In genomic region chr11:60454745-60455087, GRCm38 (mm10) we compare ENCODE assay signal across 8 mouse cellular contexts. TPM values are rescaled to one million over a fixed set of nuclear protein-coding genes. Genes with fewer than 3 reads are reported as not detected.
DNase-seq lines count a peak whose midpoint lies in the region; ATAC-seq and TF ChIP-seq lines count a peak whose summit lies in the region.

No protein-coding gene starts in this region.

- no peaks in the 10 kb centered on the region for H3K27me3 ChIP-seq in forebrain, embryonic 12.5 days
- H3K27me3 ChIP-seq in limb, embryonic 14.5 days (ENCODE audit: control insufficient read depth, insufficient read depth, low read length) = no peaks in the 10 kb centered on the region
- H3K27me3 ChIP-seq in neural tube, embryonic 15.5 days (replicated peaks) = no peaks in the 10 kb centered on the region

- peaks cover 16% of the 10 kb centered on the region for H3K4me1 ChIP-seq in forebrain, embryonic 12.5 days
- H3K4me1 ChIP-seq in limb, embryonic 14.5 days (ENCODE audit: control insufficient read depth, insufficient read depth, low read length) = peaks cover 6% of the 10 kb centered on the region; the same call in 1 of the 2 replicates
- peaks cover 22% of the 10 kb centered on the region for H3K4me1 ChIP-seq in neural tube, embryonic 15.5 days

- H3K36me3 ChIP-seq in forebrain, embryonic 12.5 days (replicated peaks) = peaks cover 36% of the 10 kb centered on the region
- H3K36me3 ChIP-seq in limb, embryonic 14.5 days (ENCODE audit: control insufficient read depth, insufficient read depth, low read length) = peaks cover 36% of the 10 kb centered on the region
- peaks cover 34% of the 10 kb centered on the region for H3K36me3 ChIP-seq in neural tube, embryonic 15.5 days

- H3K27ac ChIP-seq in forebrain, embryonic 12.5 days = peak overlapping the region; percentile 19; the same call in 1 of the 2 replicates
- peak overlapping the region; percentile 49; the same call in 1 of the 2 replicates for H3K27ac ChIP-seq in limb, embryonic 14.5 days (replicated peaks; ENCODE audit: low read depth, low read length)
- H3K27ac ChIP-seq in neural tube, embryonic 15.5 days (replicated peaks) = peak overlapping the region; percentile 74

- H3K4me3 ChIP-seq in forebrain, embryonic 12.5 days (replicated peaks) = peak overlapping the region; percentile 80
- peak overlapping the region; percentile 66 for H3K4me3 ChIP-seq in limb, embryonic 14.5 days (replicated peaks; ENCODE audit: low read length)
- H3K4me3 ChIP-seq in neural tube, embryonic 15.5 days (replicated peaks) = peak overlapping the region; percentile 64

- H3K9ac ChIP-seq in forebrain, embryonic 12.5 days = peak overlapping the region; percentile 83
- peak overlapping the region; percentile 86 for H3K9ac ChIP-seq in limb, embryonic 14.5 days (ENCODE audit: low read depth, low read length, severe bottlenecking)
- H3K9ac ChIP-seq in neural tube, embryonic 15.5 days (replicated peaks) = peak overlapping the region; percentile 66

- peak; percentile 42 for ATAC-seq in CD4-positive, CD25-positive, alpha-beta regulatory T cell, adult 4 months
- ATAC-seq in forebrain, embryonic 12.5 days (ENCODE audit: low FRiP score) = peak; percentile 30; the same call in 1 of the 2 replicates
- ATAC-seq in limb, embryonic 14.5 days (ENCODE audit: low FRiP score, low read depth) = peak; percentile 26; the same call in 1 of the 2 replicates
- peak; percentile 34; the same call in 1 of the 2 replicates for ATAC-seq in neural tube, embryonic 15.5 days (ENCODE audit: low FRiP score)

- no peaks in the 10 kb centered on the region for H3K9me3 ChIP-seq in forebrain, embryonic 12.5 days
- H3K9me3 ChIP-seq in limb, embryonic 14.5 days (ENCODE audit: control insufficient read depth, low read length) = no peaks in the 10 kb centered on the region
- no peaks in the 10 kb centered on the region for H3K9me3 ChIP-seq in neural tube, embryonic 15.5 days (replicated peaks)

- H3K4me2 ChIP-seq in forebrain, embryonic 12.5 days = peak overlapping the region; percentile 95
- H3K4me2 ChIP-seq in limb, embryonic 14.5 days (replicated peaks; ENCODE audit: low read depth, low read length, severe bottlenecking) = peak overlapping the region; percentile 70
- peak overlapping the region; percentile 70 for H3K4me2 ChIP-seq in neural tube, embryonic 15.5 days

- under 1% methylated on average over 17 of the region's 17 CpGs for WGBS in forebrain, embryonic 12.5 days
- under 1% methylated on average over 17 of the region's 17 CpGs for WGBS in limb, embryonic 14.5 days
- WGBS in neural tube, embryonic 15.5 days = under 1% methylated on average over 17 of the region's 17 CpGs

- TF ChIP-seq POLR2A in limb, embryonic 14.5 days (IDR thresholded peaks at IDR 0.05; ENCODE audit: borderline replicate concordance, extremely low read depth, insufficient read depth, insufficient read length) = no peak

- peak; percentile 12 for DNase-seq in embryo, embryonic 11 days
- no peak for DNase-seq in embryo, embryonic 9.5 days (ENCODE audit: extremely low spot score)
- no peak for DNase-seq in limb, embryonic 14.5 days (ENCODE audit: low spot score)
- DNase-seq in frontal cortex, adult 2 months (ENCODE audit: extremely low spot score in 1 of 2, low spot score in 1 of 2) = no peak
- DNase-seq in natural killer cell, adult 2 months (ENCODE audit: low spot score in 2 of 2) = no peak

RNA-seq across cellular contexts. Expression of gene Drg2, which starts 0.3 kb away (rescaled TPM):
- 10 to 100 TPM; 51.7 to 64.6 TPM for polyA plus RNA-seq in CD4-positive, CD25-positive, alpha-beta regulatory T cell, adult 4 months (2017; shearing (Covaris generic))
- 99.7 and 101 TPM in 2 replicates for polyA plus RNA-seq in forebrain, embryonic 12.5 days (2016; fragmentation: Nextera tagmentation; extraction: Ambion mirVana)
- polyA plus RNA-seq in limb, embryonic 14.5 days (2012; rRNA removed) = 86.1 and 92.6 TPM in 2 replicates
- 107 and 111 TPM in 2 replicates for polyA plus RNA-seq in limb, embryonic 14.5 days (2014; fragmentation: Nextera tagmentation; extraction: Ambion mirVana)
- 94.6 and 98.5 TPM in 2 replicates for polyA plus RNA-seq in neural tube, embryonic 15.5 days (2015; fragmentation: Nextera tagmentation; extraction: Ambion mirVana)
- polyA plus RNA-seq in frontal cortex, adult 2 months (2012; rRNA removed) = 70.4 and 77.4 TPM in 2 replicates

RNA-seq across cellular contexts. Expression of gene Myo15, which starts 14.4 kb away (rescaled TPM):
- polyA plus RNA-seq in CD4-positive, CD25-positive, alpha-beta regulatory T cell, adult 4 months (2017; shearing (Covaris generic)) = not detected
- polyA plus RNA-seq in forebrain, embryonic 12.5 days (2016; fragmentation: Nextera tagmentation; extraction: Ambion mirVana) = 0.05 and 0.15 TPM in 2 replicates
- 1.2 and 1.4 TPM in 2 replicates for polyA plus RNA-seq in limb, embryonic 14.5 days (2012; rRNA removed)
- 0.51 and 0.54 TPM in 2 replicates for polyA plus RNA-seq in limb, embryonic 14.5 days (2014; fragmentation: Nextera tagmentation; extraction: Ambion mirVana)
- polyA plus RNA-seq in neural tube, embryonic 15.5 days (2015; fragmentation: Nextera tagmentation; extraction: Ambion mirVana) = 0.28 TPM in 2 replicates
- polyA plus RNA-seq in frontal cortex, adult 2 months (2012; rRNA removed) = 0.15 and 0.20 TPM in 2 replicates

RNA-seq across cellular contexts. Expression of gene Atpaf2, which starts 36.5 kb away (rescaled TPM):
- polyA plus RNA-seq in CD4-positive, CD25-positive, alpha-beta regulatory T cell, adult 4 months (2017; shearing (Covaris generic)) = 10 to 100 TPM; 40.4 to 43.5 TPM
- 39.7 and 41.7 TPM in 2 replicates for polyA plus RNA-seq in forebrain, embryonic 12.5 days (2016; fragmentation: Nextera tagmentation; extraction: Ambion mirVana)
- polyA plus RNA-seq in limb, embryonic 14.5 days (2012; rRNA removed) = 38.0 and 46.2 TPM in 2 replicates
- polyA plus RNA-seq in limb, embryonic 14.5 days (2014; fragmentation: Nextera tagmentation; extraction: Ambion mirVana) = 47.0 and 50.1 TPM in 2 replicates
- 45.7 and 48.6 TPM in 2 replicates for polyA plus RNA-seq in neural tube, embryonic 15.5 days (2015; fragmentation: Nextera tagmentation; extraction: Ambion mirVana)
- 29.7 and 32.3 TPM in 2 replicates for polyA plus RNA-seq in frontal cortex, adult 2 months (2012; rRNA removed)

RNA-seq across cellular contexts. Expression of gene Gid4, which starts 37.8 kb away (rescaled TPM):
- 10 to 100 TPM; 13.6 to 16.8 TPM for polyA plus RNA-seq in CD4-positive, CD25-positive, alpha-beta regulatory T cell, adult 4 months (2017; shearing (Covaris generic))
- polyA plus RNA-seq in forebrain, embryonic 12.5 days (2016; fragmentation: Nextera tagmentation; extraction: Ambion mirVana) = 32.8 and 34.3 TPM in 2 replicates
- 20.5 and 22.4 TPM in 2 replicates for polyA plus RNA-seq in limb, embryonic 14.5 days (2012; rRNA removed)
- polyA plus RNA-seq in limb, embryonic 14.5 days (2014; fragmentation: Nextera tagmentation; extraction: Ambion mirVana) = 28.5 and 30.2 TPM in 2 replicates
- polyA plus RNA-seq in neural tube, embryonic 15.5 days (2015; fragmentation: Nextera tagmentation; extraction: Ambion mirVana) = 22.5 and 24.2 TPM in 2 replicates
- 44.8 and 49.9 TPM in 2 replicates for polyA plus RNA-seq in frontal cortex, adult 2 months (2012; rRNA removed)

Comparison
In these comparisons a context has a peak if more than half of its experiments do, and no peak if none do; other contexts are left out.
1. H3K27ac ChIP-seq: peak in every context shown above with its lines; median percentile 74 in neural tube, embryonic 15.5 days; 49 in limb, embryonic 14.5 days; 19 in forebrain, embryonic 12.5 days.